Mouse (Mus musculus): Measurements from ENCODE around the gene Rcl1.

The Rcl1 gene

DNA sequence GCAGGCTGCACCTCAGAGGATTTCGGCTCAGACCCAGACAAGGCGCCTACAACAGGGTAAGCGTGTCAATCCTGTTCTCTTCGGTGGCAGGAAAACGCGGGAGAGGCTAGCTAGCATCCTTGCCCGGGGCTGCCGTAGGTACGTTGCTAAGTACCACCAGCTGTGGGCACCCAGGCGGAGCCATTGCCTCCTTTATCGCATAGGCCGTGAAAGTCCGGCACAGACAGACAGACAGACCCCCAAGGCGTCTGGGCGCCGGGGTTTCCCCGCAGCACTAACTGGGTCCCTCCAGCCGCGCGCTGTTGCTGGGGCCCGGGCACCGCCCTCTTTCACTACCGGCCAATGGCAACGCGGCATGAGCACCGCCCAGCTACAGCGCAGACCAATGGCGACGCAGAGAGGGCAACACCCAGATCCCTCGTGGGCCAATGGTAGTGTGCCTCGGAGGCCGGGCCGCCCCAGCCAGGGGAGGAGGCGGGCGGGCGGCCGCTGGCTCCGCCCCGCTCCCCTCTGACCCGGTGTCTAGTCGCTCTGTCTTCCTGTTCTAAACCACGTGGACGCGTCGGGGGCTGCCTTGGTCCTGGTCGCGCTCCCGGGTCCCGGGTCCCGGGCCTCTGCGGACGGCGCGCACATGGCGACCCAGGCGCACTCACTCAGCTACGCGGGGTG lies at the start of gene Rcl1:
Gene Rcl1, plus strand, starts transcription at position 502 of the 669 bp plus-strand sequence.
- peak; percentile 96 for DNase-seq (ENCODE audit: low read depth)

- no peak for DNase-seq (ENCODE audit: low read depth)
These were observed 48.4 kb upstream of the Rcl1 start for GRCm38 (mm10) chr19:29052786-29053185.

DNA sequence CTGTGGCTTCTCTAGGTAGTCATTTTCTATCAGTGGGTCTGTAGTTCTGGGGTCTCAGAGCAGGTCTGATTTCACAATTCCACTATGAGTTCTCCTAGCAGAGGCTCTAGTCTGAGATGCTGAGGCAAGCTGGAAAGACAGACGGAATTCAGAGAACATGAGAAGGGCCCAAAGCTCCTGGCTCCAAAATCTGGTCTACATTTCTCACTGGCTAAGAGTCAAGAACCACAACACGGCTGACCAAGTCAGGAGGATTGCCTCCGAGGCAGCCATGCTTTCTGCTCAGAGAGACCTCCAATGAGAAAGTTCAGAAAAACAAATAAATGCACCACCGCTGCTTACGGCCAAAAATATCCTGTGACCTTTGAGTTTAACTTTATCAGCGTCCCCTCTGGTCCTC lies 46.6 kb upstream of the Rcl1 start:
- DNase-seq (ENCODE audit: low read depth), result no peak

GRCm38 (mm10) chr19:29055469-29055868 lies 45.7 kb upstream of the Rcl1 start:
- DNase-seq (ENCODE audit: low read depth), result no peak

DNA sequence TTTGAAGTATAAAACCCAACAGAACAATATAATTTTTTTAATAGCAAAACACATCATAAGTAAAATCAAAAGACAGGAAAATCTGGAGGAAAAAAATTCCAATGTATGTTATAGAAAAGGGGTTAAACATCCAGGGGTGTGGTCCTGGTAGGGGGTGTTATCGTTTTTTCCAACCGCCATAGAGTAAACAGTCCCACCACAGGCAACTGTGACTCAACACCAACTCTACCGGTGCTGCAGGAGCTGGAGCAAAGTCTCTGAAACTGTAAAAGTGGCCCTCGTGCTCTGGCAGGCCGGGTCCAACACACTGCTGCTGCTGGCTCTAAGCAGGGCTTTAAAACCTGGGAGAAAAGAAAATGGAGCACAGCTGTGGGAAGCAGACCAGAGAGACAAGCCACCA lies 42.4 kb upstream of the Rcl1 start:
- DNase-seq (ENCODE audit: low read depth), result no peak

DNA sequence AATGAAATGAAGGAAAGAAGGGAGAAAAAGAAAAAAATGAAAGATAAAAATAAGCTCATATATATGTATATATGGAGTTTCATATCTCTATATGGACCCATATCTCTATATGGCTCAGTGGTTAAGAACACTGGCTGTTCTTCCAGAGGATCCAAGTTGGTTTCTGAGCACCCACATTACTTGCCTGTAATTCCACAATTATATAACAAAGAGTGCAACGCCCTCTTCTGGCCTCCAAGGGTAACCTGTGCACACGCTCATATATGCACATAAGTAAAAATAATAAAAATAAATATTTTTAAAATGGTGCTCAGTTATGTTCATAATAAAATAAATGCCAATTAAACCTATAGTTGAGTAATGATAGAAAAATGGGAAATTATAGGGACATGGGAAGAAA lies 41.5 kb upstream of the Rcl1 start:
- peak; percentile 24 for DNase-seq (ENCODE audit: low read depth)

- DNase-seq (ENCODE audit: low read depth), result no peak
These were observed 40.9 kb upstream of the Rcl1 start for GRCm38 (mm10) chr19:29060299-29060698.

DNA sequence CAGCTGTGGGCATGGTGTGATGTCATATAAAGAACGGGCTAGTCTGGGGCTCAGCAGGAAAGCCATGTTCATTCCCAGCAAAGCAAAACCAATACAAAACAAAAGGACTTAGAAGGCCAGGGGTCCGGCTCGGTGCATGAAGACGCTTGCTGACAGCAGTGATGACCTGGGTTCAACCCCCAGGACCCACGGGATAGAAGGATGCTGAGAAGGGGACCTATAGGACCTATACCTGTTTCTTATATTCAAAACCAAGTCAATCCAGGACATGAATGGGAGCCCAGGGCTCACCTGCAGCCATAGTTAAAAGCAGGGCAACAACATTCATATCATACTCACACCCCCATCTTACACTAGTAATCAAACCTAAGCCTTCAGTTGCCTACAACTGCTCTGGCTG lies 38.2 kb upstream of the Rcl1 start:
- DNase-seq (ENCODE audit: low read depth), result peak; percentile 10

- peak; percentile 97 for DNase-seq (ENCODE audit: low read depth)
These were observed 37.4 kb upstream of the Rcl1 start for GRCm38 (mm10) chr19:29063577-29064363.

GRCm38 (mm10) chr19:29064451-29065102 lies 36.6 kb upstream of the Rcl1 start:
- DNase-seq (ENCODE audit: low read depth), result no peak

DNA sequence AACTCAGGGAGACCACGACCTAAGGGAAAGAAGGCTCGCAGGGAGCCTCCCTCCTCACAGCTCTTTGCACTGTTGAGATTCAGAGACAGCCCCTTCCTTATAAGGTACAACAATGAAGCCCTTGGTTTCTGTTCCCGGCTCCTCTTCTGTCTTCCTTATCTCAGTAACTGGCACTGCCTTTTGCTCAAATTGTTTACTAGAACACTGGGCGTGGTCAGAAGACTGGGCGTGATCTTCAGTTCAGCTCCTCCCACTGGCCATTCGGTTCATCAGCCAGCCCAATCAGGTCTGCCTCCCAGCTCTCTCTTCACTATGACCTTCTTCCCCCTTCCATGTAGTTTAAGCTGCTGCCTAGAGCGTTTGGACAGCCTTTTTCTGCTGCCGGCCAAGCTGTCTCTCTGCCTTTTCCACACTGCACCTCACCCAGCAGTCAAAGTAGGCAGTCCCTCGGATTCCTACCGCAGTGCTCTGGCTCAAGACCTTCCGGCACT lies 34.1 kb upstream of the Rcl1 start:
- peak; percentile 82 for DNase-seq (ENCODE audit: low read depth)

GRCm38 (mm10) chr19:29069195-29069594 lies 32.0 kb upstream of the Rcl1 start:
- no peak for DNase-seq (ENCODE audit: low read depth)

- DNase-seq (ENCODE audit: low read depth), result no peak
These were observed 26.4 kb upstream of the Rcl1 start for GRCm38 (mm10) chr19:29074802-29075201.

- no peak for DNase-seq (ENCODE audit: low read depth)
These were observed 12.5 kb upstream of the Rcl1 start for GRCm38 (mm10) chr19:29088628-29089027.

DNA sequence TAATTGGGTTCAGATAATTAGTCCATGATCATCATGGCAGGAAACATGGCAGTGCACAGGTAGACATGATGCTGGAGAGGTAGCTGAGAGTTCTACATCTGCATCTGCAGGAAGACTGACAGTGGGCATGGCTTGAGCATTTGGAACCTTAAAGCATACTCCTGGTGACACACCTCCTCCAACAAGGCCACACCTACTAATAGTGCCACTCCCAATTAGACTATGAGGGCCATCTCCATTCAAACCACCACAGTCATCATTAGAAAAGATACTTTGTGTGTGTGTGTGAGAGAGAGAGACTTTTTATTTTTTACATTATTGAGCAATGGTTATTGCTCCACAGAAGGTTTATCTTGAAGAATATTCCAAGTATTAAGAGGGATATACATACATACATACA lies 9.0 kb upstream of the Rcl1 start:
- no peak for DNase-seq (ENCODE audit: low read depth)

DNA sequence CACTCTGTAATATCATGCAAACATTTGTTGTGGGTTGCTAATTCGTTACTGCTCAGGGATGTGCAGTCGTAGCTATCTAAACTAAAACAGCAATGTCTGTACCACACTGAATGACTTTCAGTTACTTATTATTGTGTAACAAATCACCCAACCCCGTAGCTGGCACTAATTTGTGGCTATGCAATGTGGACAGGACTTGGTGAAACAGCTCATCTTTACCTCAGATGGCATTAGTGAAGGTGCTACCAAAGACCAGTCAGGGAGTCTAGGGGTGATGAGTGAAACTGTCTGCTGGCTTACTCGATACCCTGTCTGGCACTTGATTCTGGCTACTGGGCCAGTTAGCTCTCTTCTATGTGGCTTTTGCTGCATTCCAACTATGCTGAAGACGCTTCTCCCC lies 2.1 kb upstream of the Rcl1 start:
- DNase-seq (ENCODE audit: low read depth), result no peak

DNA sequence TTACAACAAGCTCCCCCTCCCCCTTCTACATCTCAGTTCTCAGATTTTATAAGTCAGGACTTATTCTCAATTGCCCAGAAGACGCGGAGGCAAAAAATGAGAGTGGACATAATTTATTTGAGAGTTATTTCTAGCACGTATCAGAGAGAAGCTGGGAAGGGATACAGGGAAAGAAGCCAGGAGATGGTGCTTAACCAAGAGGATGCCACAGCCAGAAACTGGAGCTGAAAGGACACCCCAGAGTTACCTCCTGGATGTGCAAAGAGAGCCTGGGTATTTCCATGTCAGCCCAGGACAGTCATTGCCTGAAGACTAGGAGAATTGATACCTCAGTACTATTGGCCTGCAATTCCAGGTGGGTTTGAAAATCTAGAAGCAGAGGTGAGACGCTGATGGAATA lies 1.6 kb upstream of the Rcl1 start:
- no peak for DNase-seq (ENCODE audit: low read depth)

GRCm38 (mm10) chr19:29100261-29100660 lies 914 bp upstream of the Rcl1 start:
- peak; percentile 9 for DNase-seq (ENCODE audit: low read depth)

- DNase-seq (ENCODE audit: low read depth), result peak; percentile 55
These were observed 416 bp downstream of the Rcl1 start for GRCm38 (mm10) chr19:29101591-29101990.

- DNase-seq (ENCODE audit: low read depth), result peak; percentile 38
These were observed 923 bp downstream of the Rcl1 start for GRCm38 (mm10) chr19:29102098-29102497.

- DNase-seq (ENCODE audit: low read depth), result no peak
These were observed 4.6 kb downstream of the Rcl1 start for GRCm38 (mm10) chr19:29105816-29106215.

- DNase-seq (ENCODE audit: low read depth), result no peak
These were observed 5.1 kb downstream of the Rcl1 start for GRCm38 (mm10) chr19:29106261-29106660.

DNA sequence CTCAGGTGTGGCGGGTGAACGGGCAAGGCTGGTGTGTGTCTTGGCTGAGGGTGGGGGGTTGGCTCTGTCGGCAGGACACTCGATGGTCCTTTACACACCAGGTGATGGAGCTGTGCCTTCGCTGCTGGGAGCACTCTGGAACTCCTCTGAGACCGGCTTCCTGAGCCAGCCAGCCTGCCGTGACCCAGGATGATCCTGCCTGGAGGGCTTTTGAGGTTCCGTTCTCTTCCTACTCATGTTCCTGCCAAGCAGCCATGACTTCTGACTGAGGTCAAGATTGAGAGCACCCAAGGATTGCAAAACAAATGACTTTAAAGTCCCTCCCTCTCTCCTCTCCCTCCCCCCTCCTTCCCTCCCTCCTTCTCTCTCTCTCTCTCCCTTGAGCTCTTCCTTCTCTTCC lies 11.5 kb downstream of the Rcl1 start:
- no peak for DNase-seq (ENCODE audit: low read depth)
